Mouse (Mus musculus) olfactory bulb, adult 2 months (tissue): ENCODE results near the gene Tmem123.

Experiments used
- CTCF ChIP-seq: fragments of 200-500 bp; IDR thresholded peaks from 2 replicates; pipeline ENCODE4 v1.5.1; 2012; ENCODE audit warnings: low read depth, mild to moderate bottlenecking, low read length, moderate library complexity; ENCODE audit not compliant: insufficient read depth
- POLR2A ChIP-seq: fragments of 200-500 bp; IDR thresholded peaks from 2 replicates; pipeline ENCODE4 v1.6.1; 2012; ENCODE audit warnings: mild to moderate bottlenecking, low read depth, low read length, moderate library complexity; ENCODE audit not compliant: insufficient read depth

DNA sequence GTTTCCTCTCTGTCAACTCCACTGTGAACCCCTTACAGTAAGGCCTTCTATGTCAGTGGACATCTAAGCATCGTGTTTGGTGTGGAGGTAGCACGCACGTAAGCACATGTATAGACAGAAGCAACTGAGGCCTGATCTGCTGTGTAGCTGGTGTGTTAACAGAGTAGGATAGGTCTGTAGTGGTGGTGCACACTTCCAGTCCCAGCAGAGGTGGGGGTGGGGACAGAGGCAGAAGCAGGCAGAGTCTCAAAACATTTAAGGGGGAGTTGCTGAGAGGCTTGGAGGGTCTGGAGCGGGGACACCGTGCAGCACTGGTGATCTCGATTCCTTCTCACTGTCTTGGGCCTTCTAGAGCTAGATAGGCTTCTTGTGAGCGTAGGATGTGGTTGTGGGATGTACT is 22.2 kb downstream of the Tmem123 start:
- TF ChIP-seq CTCF (no peak), POLR2A (no peak)
